Mouse (Mus musculus) Muller cell, postnatal 12 days (primary cell): Measurements from ENCODE around the gene As3mt.

Source experiments
- DNase-seq: peaks from one replicate; pipeline ENCODE4 v3.0.0-alpha.2; 2015; ENCODE audit errors: inconsistent ontology term

As3mt gene

DNA sequence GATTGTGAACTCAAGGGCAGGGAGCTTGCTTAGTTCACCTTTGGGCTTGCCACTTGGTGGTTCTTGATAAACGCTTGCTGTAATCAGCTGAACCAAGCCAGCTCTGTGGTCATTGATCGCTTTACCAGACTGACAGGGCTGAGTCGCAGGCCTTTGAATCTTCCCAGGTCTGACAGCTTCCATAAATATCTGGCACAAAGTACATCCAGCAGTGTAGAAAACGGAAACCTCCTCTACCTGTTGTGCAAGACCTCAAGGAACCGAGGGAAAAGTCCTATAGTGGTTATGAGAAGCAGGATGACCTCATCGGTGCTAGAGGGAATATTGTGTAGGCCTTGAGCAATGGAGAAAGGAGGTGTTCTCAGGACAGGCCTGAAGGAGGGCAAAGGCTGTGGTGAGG, 77.2 kb downstream of the As3mt start:
- no peak for DNase-seq

DNA sequence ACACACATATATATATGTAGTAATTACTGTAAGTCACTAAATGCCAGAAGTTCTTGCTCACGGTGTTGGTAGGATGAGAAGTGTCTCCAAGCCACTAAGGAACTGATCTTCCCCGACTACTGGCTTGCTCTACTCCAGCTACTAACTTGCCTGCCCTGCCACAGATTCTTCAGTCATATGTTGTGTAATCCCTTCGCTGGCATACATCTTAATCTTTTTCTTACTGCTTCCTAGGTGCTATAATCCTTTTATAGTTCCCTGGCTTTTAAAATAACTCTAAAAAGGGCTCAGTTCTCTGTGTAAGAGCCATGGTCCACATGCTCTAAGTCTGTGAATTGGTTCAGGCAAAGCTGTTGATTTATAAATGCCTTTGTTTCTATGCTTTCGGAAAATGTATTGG, 78.4 kb downstream of the As3mt start:
- no peak for DNase-seq

DNA sequence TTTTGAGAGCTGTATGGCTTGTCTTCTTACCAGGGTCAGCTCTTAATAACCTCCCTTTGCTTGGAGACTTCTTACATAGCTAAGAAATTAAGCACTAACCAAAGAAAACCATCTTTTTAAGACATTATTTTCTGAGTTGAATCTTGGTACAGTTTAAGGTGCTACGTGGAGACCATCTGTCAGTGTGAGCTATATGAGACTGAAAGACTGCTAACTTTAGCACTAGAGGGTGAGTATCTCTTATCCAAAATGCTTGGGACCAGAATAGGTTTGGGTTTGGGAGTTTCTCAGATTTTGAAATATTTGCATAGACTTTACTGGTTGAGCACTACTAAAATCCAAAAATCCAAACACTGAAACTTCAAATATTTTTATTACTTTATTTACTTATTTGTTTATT, 82.5 kb downstream of the As3mt start:
- DNase-seq, result no peak
